Mouse (Mus musculus): Measurements from ENCODE around the gene Scaf4. TPM values are rescaled to one million over a fixed set of nuclear protein-coding genes. Genes with fewer than 3 reads are reported as not detected.

The Scaf4 gene
- 21.8 and 23.4 TPM in 2 replicates for polyA plus RNA-seq (2015; fragmentation: Nextera tagmentation; extraction: Ambion mirVana)

GRCm38 (mm10) chr16:90283905-90284891 is at the start of gene Scaf4:
Scaf4 (minus strand) TSS chr16:90284503.
- peak; percentile 96 for ATAC-seq (ENCODE audit: insufficient number of reproducible peaks, low FRiP score, low TSS enrichment, low read depth)
- Histone ChIP-seq H3K9ac (peak within 1 kb of the TSS; percentile 96), H3K4me3 (peak within 1 kb of the TSS; percentile 100), H3K27me3 (no peaks in the 10 kb centered on the region), H3K9me3 (no peaks in the 10 kb centered on the region), H3K36me3 (no peaks in the 10 kb centered on the region), H3K4me2 (peak within 1 kb of the TSS; percentile 76), H3K4me1 (peaks cover 38% of the 10 kb centered on the region), H3K27ac (peak within 1 kb of the TSS; percentile 95)
- WGBS, result under 1% methylated on average over 110 of the region's 123 CpGs

GRCm38 (mm10) chr16:90332553-90332952 is 48.2 kb upstream of the Scaf4 start:
- no peak overlapping the region for H3K27ac ChIP-seq
- no peaks in the 10 kb centered on the region for H3K9me3 ChIP-seq
- no peak overlapping the region for H3K4me3 ChIP-seq
- 69% methylated on average over 6 of the region's 6 CpGs for WGBS
- H3K27me3 ChIP-seq, result no peaks in the 10 kb centered on the region
- no peak overlapping the region for H3K4me2 ChIP-seq
- no peaks in the 10 kb centered on the region for H3K36me3 ChIP-seq
- H3K4me1 ChIP-seq, result 0 out of 2 replicates have a peak, but pooled peaks cover 3% of the 10 kb centered on the region
- ATAC-seq (ENCODE audit: insufficient number of reproducible peaks, low FRiP score, low TSS enrichment, low read depth), result no peak
- no peak overlapping the region for H3K9ac ChIP-seq

GRCm38 (mm10) chr16:90330979-90331378 is 46.7 kb upstream of the Scaf4 start:
- no peaks in the 10 kb centered on the region for H3K9me3 ChIP-seq
- no peaks in the 10 kb centered on the region for H3K27me3 ChIP-seq
- no peak for ATAC-seq (ENCODE audit: insufficient number of reproducible peaks, low FRiP score, low TSS enrichment, low read depth)
- no peak overlapping the region for H3K4me2 ChIP-seq
- 88% methylated on average over 6 of the region's 6 CpGs for WGBS
- no peak overlapping the region for H3K27ac ChIP-seq
- no peaks in the 10 kb centered on the region for H3K36me3 ChIP-seq
- H3K9ac ChIP-seq, result no peak overlapping the region
- 0 out of 2 replicates have a peak, but pooled peaks cover 3% of the 10 kb centered on the region for H3K4me1 ChIP-seq
- H3K4me3 ChIP-seq, result no peak overlapping the region

- no peak for ATAC-seq (ENCODE audit: insufficient number of reproducible peaks, low FRiP score, low TSS enrichment, low read depth)
- H3K9ac ChIP-seq, result no peak overlapping the region
- no peak overlapping the region for H3K27ac ChIP-seq
- H3K4me3 ChIP-seq, result no peak overlapping the region
- no peak overlapping the region for H3K4me2 ChIP-seq
- H3K27me3 ChIP-seq, result no peaks in the 10 kb centered on the region
- H3K36me3 ChIP-seq, result no peaks in the 10 kb centered on the region
- 55% methylated on average over 8 of the region's 8 CpGs for WGBS
- H3K9me3 ChIP-seq, result no peaks in the 10 kb centered on the region
- 0 out of 2 replicates have a peak, but pooled peaks cover 3% of the 10 kb centered on the region for H3K4me1 ChIP-seq
Measured at GRCm38 (mm10) chr16:90329511-90329910, 45.2 kb upstream of the Scaf4 start.

- H3K9ac ChIP-seq, result no peak overlapping the region
- no peak for ATAC-seq (ENCODE audit: insufficient number of reproducible peaks, low FRiP score, low TSS enrichment, low read depth)
- no peak overlapping the region for H3K4me2 ChIP-seq
- WGBS, result 29% methylated on average over 8 of the region's 8 CpGs
- H3K4me3 ChIP-seq, result no peak overlapping the region
- H3K27ac ChIP-seq, result no peak overlapping the region
- no peaks in the 10 kb centered on the region for H3K27me3 ChIP-seq
- H3K36me3 ChIP-seq, result no peaks in the 10 kb centered on the region
- no peaks in the 10 kb centered on the region for H3K9me3 ChIP-seq
- no peaks in the 10 kb centered on the region for H3K4me1 ChIP-seq
Measured at GRCm38 (mm10) chr16:90322850-90323528, 38.7 kb upstream of the Scaf4 start.

- Histone ChIP-seq H3K27me3 (no peaks in the 10 kb centered on the region), H3K36me3 (no peaks in the 10 kb centered on the region), H3K27ac (no peak overlapping the region), H3K9ac (no peak overlapping the region), H3K4me1 (no peaks in the 10 kb centered on the region), H3K9me3 (no peaks in the 10 kb centered on the region), H3K4me2 (no peak overlapping the region), H3K4me3 (no peak overlapping the region)
- ATAC-seq (ENCODE audit: insufficient number of reproducible peaks, low FRiP score, low TSS enrichment, low read depth), result no peak
- 60% methylated on average over 7 of the region's 7 CpGs for WGBS
Measured at GRCm38 (mm10) chr16:90319321-90319720, 35.0 kb upstream of the Scaf4 start.

- no peaks in the 10 kb centered on the region for H3K36me3 ChIP-seq
- H3K27ac ChIP-seq, result no peak overlapping the region
- H3K4me3 ChIP-seq, result no peak overlapping the region
- H3K9ac ChIP-seq, result no peak overlapping the region
- H3K9me3 ChIP-seq, result no peaks in the 10 kb centered on the region
- H3K4me2 ChIP-seq, result no peak overlapping the region
- H3K27me3 ChIP-seq, result no peaks in the 10 kb centered on the region
- H3K4me1 ChIP-seq, result no peaks in the 10 kb centered on the region
- no peak for ATAC-seq (ENCODE audit: insufficient number of reproducible peaks, low FRiP score, low TSS enrichment, low read depth)
- WGBS, result 44% methylated on average over 12 of the region's 12 CpGs
Measured at GRCm38 (mm10) chr16:90318372-90318926, 34.1 kb upstream of the Scaf4 start.

- Histone ChIP-seq H3K4me1 (no peaks in the 10 kb centered on the region), H3K4me2 (no peak overlapping the region), H3K9me3 (no peaks in the 10 kb centered on the region), H3K4me3 (no peak overlapping the region), H3K36me3 (no peaks in the 10 kb centered on the region), H3K27me3 (no peaks in the 10 kb centered on the region), H3K27ac (no peak overlapping the region), H3K9ac (no peak overlapping the region)
- WGBS, result 79% methylated on average over 4 of the region's 4 CpGs
- ATAC-seq (ENCODE audit: insufficient number of reproducible peaks, low FRiP score, low TSS enrichment, low read depth), result no peak
Measured at GRCm38 (mm10) chr16:90317777-90318176, 33.5 kb upstream of the Scaf4 start.

GRCm38 (mm10) chr16:90315881-90316280 is 31.6 kb upstream of the Scaf4 start:
- no peaks in the 10 kb centered on the region for H3K36me3 ChIP-seq
- H3K27me3 ChIP-seq, result no peaks in the 10 kb centered on the region
- no peaks in the 10 kb centered on the region for H3K9me3 ChIP-seq
- no peak overlapping the region for H3K27ac ChIP-seq
- no peak overlapping the region for H3K4me3 ChIP-seq
- ATAC-seq (ENCODE audit: insufficient number of reproducible peaks, low FRiP score, low TSS enrichment, low read depth), result no peak
- no peak overlapping the region for H3K4me2 ChIP-seq
- WGBS, result 74% methylated on average over 4 of the region's 4 CpGs
- no peaks in the 10 kb centered on the region for H3K4me1 ChIP-seq
- H3K9ac ChIP-seq, result no peak overlapping the region

- H3K27ac ChIP-seq, result no peak overlapping the region
- H3K36me3 ChIP-seq, result no peaks in the 10 kb centered on the region
- ATAC-seq (ENCODE audit: insufficient number of reproducible peaks, low FRiP score, low TSS enrichment, low read depth), result no peak
- H3K9ac ChIP-seq, result no peak overlapping the region
- no peaks in the 10 kb centered on the region for H3K4me1 ChIP-seq
- H3K4me2 ChIP-seq, result no peak overlapping the region
- no peaks in the 10 kb centered on the region for H3K9me3 ChIP-seq
- no peak overlapping the region for H3K4me3 ChIP-seq
- H3K27me3 ChIP-seq, result no peaks in the 10 kb centered on the region
- 54% methylated on average over 13 of the region's 13 CpGs for WGBS
Measured at GRCm38 (mm10) chr16:90312449-90313082, 28.3 kb upstream of the Scaf4 start.

- H3K9me3 ChIP-seq, result no peaks in the 10 kb centered on the region
Measured at GRCm38 (mm10) chr16:90310488-90311135, 26.3 kb upstream of the Scaf4 start.

More at GRCm38 (mm10) chr16:90310488-90311135, 26.3 kb upstream of the Scaf4 start:
- Histone ChIP-seq H3K27me3 (no peaks in the 10 kb centered on the region), H3K27ac (no peak overlapping the region), H3K4me1 (no peaks in the 10 kb centered on the region), H3K36me3 (no peaks in the 10 kb centered on the region), H3K4me2 (no peak overlapping the region), H3K4me3 (no peak overlapping the region), H3K9ac (no peak overlapping the region)
- no peak for ATAC-seq (ENCODE audit: insufficient number of reproducible peaks, low FRiP score, low TSS enrichment, low read depth)
- 73% methylated on average over 11 of the region's 11 CpGs for WGBS
